Mouse (Mus musculus) heart, embryonic 13.5 days (tissue): Measurements from ENCODE around the gene Usp47. TPM values are rescaled to one million over a fixed set of nuclear protein-coding genes. Genes with fewer than 3 reads are reported as not detected.
A peak's percentile ranks its signal among the peaks of the same experiment; 100 is the strongest.

Experiments used
- ATAC-seq: fragments of 200-750 bp; cut with Nextera tagmentation; 2 replicates; pipeline ENCODE4 v1.8.0; 2017; ENCODE audit warnings: moderate TSS enrichment; ENCODE audit not compliant: insufficient number of reproducible peaks, low FRiP score, low TSS enrichment; ENCODE audit errors: extremely low read depth
- H3K27ac ChIP-seq: fragments of 300-500 bp; sonication (generic); replicated peaks from 2 replicates; pipeline ENCODE4 v1.5.1; 2015; ENCODE audit warnings: moderate library complexity, mild to moderate bottlenecking, inconsistent platforms
- H3K27me3 ChIP-seq: fragments of 300-500 bp; sonication (generic); replicated peaks from 2 replicates; pipeline ENCODE4 v1.6.1; 2015; ENCODE audit warnings: mild to moderate bottlenecking, inconsistent platforms
- H3K36me3 ChIP-seq: fragments of 300-500 bp; sonication (generic); 2 replicates; pipeline ENCODE4 v1.6.1; 2015; ENCODE audit warnings: mild to moderate bottlenecking, inconsistent platforms
- H3K4me1 ChIP-seq: fragments of 300-500 bp; sonication (generic); 2 replicates; pipeline ENCODE4 v1.6.1; 2015; ENCODE audit warnings: inconsistent platforms
- H3K4me2 ChIP-seq: fragments of 300-500 bp; sonication (generic); 2 replicates; pipeline ENCODE4 v1.6.1; 2015; ENCODE audit warnings: inconsistent platforms, mild to moderate bottlenecking, moderate library complexity
- H3K4me3 ChIP-seq: fragments of 300-500 bp; sonication (generic); 2 replicates; pipeline ENCODE4 v1.5.1; 2015; ENCODE audit warnings: moderate library complexity, mild to moderate bottlenecking, inconsistent platforms
- H3K9ac ChIP-seq: fragments of 300-500 bp; sonication (generic); 2 replicates; pipeline ENCODE4 v1.6.1; 2015; ENCODE audit warnings: inconsistent platforms, mild to moderate bottlenecking, moderate library complexity
- H3K9me3 ChIP-seq: fragments of 300-500 bp; sonication (generic); 2 replicates; pipeline ENCODE4 v1.6.1; 2016; ENCODE audit warnings: inconsistent platforms
- WGBS: fragments of 180-500 bp; shearing (Covaris S2); methylation state at CpG from one replicate; pipeline ENCODE4 v1.1.7; 2015; ENCODE audit warnings: mixed read lengths; 5-methylcytosine and 5-hydroxymethylcytosine counted together
- polyA plus RNA-seq: library from polyadenylated mRNA; unstranded; fragments of >200 nt; fragmentation: Nextera tagmentation; extraction: Ambion mirVana; gene quantifications from 2 replicates; pipeline ENCODE4 v1.2.1, GENCODE M21; 2015

Gene Usp47
- polyA plus RNA-seq, 1 experiment from 2014 or later: 57.4 TPM

GRCm38 (mm10) chr7:112010976-112011375 is 12.3 kb upstream of the Usp47 start:
- Histone ChIP-seq H3K4me1 (peaks cover 20% of the 10 kb centered on the region), H3K4me3 (no peak overlapping the region), H3K27me3 (no peaks in the 10 kb centered on the region), H3K27ac (no peak overlapping the region), H3K36me3 (no peaks in the 10 kb centered on the region), H3K9ac (no peak overlapping the region), H3K9me3 (no peaks in the 10 kb centered on the region), H3K4me2 (no peak overlapping the region)
- 57% methylated on average over 4 of the region's 4 CpGs for WGBS
- no peak for ATAC-seq

GRCm38 (mm10) chr7:112012102-112012501 is 11.2 kb upstream of the Usp47 start:
- Histone ChIP-seq H3K4me1 (peaks cover 20% of the 10 kb centered on the region), H3K27me3 (no peaks in the 10 kb centered on the region), H3K9me3 (no peaks in the 10 kb centered on the region), H3K4me2 (no peak overlapping the region), H3K4me3 (no peak overlapping the region), H3K27ac (peak overlapping the region; percentile 54), H3K9ac (no peak overlapping the region), H3K36me3 (no peaks in the 10 kb centered on the region)
- ATAC-seq: no peak
- 17% methylated on average over 5 of the region's 5 CpGs for WGBS

- Histone ChIP-seq H3K27ac (peak overlapping the region; percentile 54), H3K9me3 (no peaks in the 10 kb centered on the region), H3K4me3 (no peak overlapping the region), H3K36me3 (no peaks in the 10 kb centered on the region), H3K27me3 (no peaks in the 10 kb centered on the region), H3K4me2 (no peak overlapping the region), H3K9ac (no peak overlapping the region), H3K4me1 (peaks cover 20% of the 10 kb centered on the region)
- WGBS: 58% methylated on average over 6 of the region's 6 CpGs
- ATAC-seq: no peak
These were observed 10.6 kb upstream of the Usp47 start for GRCm38 (mm10) chr7:112012621-112013177.

GRCm38 (mm10) chr7:112014148-112014547 is 9.2 kb upstream of the Usp47 start:
- no peaks in the 10 kb centered on the region for H3K9me3 ChIP-seq
- H3K9ac ChIP-seq: no peak overlapping the region
- no peak for ATAC-seq
- H3K27ac ChIP-seq: no peak overlapping the region
- no peaks in the 10 kb centered on the region for H3K27me3 ChIP-seq
- no peak overlapping the region for H3K4me2 ChIP-seq
- 54% methylated on average over 2 of the region's 2 CpGs for WGBS
- no peaks in the 10 kb centered on the region for H3K36me3 ChIP-seq
- H3K4me1 ChIP-seq: peaks cover 20% of the 10 kb centered on the region
- no peak overlapping the region for H3K4me3 ChIP-seq

DNA sequence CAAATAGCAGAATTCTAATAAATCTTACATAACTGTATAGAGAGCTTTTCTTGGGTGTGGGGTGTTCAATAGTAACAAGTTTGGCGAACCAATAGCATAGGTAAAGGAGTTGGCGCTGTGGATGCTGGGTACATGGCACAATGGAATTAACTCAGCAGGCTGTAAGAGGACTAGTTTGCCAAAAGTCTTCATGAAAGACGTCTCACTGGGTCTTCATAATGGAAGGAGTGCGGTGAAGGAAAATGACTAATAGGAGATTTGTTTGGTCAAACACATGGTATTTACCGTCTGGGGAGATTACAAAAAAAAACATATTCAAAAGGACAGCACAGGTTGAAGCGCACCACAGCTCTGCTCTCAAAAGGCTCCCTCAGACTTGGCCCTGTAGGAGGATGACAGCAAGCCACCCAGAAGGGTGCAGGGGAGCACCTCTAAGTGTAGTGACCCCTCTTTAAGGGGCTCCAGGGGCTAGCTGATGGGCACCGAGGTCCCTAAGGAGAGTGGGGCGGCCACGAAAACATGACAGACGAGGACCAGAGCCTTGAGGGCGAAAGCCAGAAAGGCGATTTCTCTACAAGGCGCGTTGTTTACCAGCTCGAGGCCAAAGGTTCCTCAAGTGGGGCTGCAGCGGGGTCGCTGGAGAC is 676 bp upstream of the Usp47 start:
- Histone ChIP-seq H3K9ac (peak overlapping the region; percentile 100), H3K27ac (peak overlapping the region; percentile 100), H3K4me3 (peak overlapping the region; percentile 96), H3K9me3 (no peaks in the 10 kb centered on the region), H3K4me1 (peaks cover 35% of the 10 kb centered on the region), H3K4me2 (peak overlapping the region; percentile 73), H3K36me3 (no peaks in the 10 kb centered on the region), H3K27me3 (no peaks in the 10 kb centered on the region)
- peak; percentile 29; the same call in 1 of the 2 replicates for ATAC-seq
- 19% methylated on average over 17 of the region's 17 CpGs for WGBS

DNA sequence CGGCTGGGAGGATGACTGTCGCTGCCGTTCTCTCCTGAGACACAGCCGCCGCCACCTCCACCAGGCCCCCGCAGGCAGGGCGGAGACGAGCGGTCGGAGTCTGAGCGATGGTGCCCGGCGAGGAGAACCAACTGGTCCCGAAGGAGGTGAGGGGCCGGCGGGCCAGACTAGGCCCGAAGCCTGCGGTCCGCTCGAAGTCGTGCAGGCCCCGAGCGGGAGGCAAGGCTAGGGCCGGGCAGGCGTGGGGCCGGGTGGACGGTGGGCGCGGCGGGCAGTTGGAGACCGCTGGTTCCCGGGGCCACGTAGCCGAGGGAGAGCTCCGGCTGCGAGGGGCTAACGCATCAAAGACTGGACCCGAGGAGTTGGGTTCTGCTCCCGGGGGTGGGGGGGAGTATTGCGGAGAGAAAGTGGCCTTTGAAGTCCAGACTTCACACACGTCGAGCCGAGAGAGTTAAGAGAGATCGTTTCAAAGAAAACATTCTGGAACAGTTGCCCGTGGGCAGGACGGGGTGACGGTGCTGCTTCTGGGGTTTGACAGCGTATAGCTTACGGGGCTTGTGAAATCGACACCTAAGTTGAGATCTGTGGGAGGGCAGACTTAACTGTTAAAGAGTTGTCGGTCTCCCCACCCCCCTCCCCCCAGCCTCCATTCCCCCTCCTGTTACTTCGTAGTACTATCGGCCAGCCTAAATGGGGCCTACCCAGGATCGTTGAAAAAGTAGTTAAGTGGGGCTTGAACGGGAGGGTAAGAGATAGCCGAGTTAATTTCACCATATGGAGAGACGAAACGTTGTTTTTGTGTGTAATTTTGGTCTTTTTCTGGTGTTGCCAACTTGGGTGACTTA is 519 bp downstream of the Usp47 start:
- H3K9ac ChIP-seq: peak overlapping the region; percentile 100
- peak overlapping the region; percentile 100 for H3K27ac ChIP-seq
- peaks cover under 1% of the 10 kb centered on the region; the same call in 1 of the 2 replicates for H3K36me3 ChIP-seq
- H3K4me3 ChIP-seq: peak overlapping the region; percentile 96
- under 1% methylated on average over 58 of the region's 58 CpGs for WGBS
- H3K4me2 ChIP-seq: peak overlapping the region; percentile 73
- ATAC-seq: peak; percentile 61; the same call in 1 of the 2 replicates
- no peaks in the 10 kb centered on the region for H3K9me3 ChIP-seq
- H3K4me1 ChIP-seq: peaks cover 47% of the 10 kb centered on the region
- no peaks in the 10 kb centered on the region for H3K27me3 ChIP-seq

DNA sequence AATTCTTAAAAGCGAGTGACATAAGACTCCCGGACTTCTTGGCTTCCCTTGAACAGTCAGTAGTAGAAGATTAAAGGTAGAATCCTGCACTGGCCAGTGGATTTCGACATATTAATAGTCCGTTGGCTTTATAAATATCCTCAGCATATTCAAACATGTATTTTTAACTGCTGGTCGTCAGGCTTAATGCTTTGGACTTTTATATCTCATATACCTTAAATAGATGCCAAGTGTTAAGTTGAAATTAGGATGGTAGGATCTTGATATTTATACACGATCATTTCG is 1.1 kb downstream of the Usp47 start:
- Histone ChIP-seq H3K27me3 (no peaks in the 10 kb centered on the region), H3K4me2 (peak overlapping the region; percentile 73), H3K9ac (peak overlapping the region; percentile 100), H3K4me1 (peaks cover 53% of the 10 kb centered on the region), H3K27ac (peak overlapping the region; percentile 100), H3K9me3 (no peaks in the 10 kb centered on the region), H3K4me3 (peak overlapping the region; percentile 96), H3K36me3 (peaks cover 4% of the 10 kb centered on the region; the same call in 1 of the 2 replicates)
- WGBS: 8% methylated on average over 7 of the region's 7 CpGs
- no peak for ATAC-seq

DNA sequence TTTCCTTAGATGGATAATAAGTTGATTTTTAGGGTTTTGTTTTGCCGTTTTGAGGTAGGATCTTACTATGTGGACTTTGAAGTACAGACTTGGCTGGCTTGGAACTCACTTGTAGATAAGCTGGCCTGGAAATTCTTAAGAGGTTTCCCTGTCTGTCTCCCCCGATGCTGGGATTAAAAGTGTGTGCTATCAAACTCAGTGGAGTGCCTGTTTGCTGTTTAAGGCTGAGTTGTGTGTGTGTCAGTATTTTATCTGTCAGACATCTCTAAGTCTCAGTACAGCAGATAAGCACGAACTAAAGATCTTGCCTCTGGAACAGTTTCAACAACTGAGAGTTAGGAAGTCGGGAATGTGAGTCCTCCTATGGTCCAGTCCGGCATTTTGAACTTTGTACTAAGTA is 1.6 kb downstream of the Usp47 start:
- no peaks in the 10 kb centered on the region for H3K9me3 ChIP-seq
- H3K36me3 ChIP-seq: peaks cover 4% of the 10 kb centered on the region; the same call in 1 of the 2 replicates
- H3K4me2 ChIP-seq: peak overlapping the region; percentile 73
- 4% methylated on average over 5 of the region's 5 CpGs for whole genome bisulfite sequencing
- no peaks in the 10 kb centered on the region for H3K27me3 ChIP-seq
- H3K27ac ChIP-seq: peak overlapping the region; percentile 100
- H3K4me1 ChIP-seq: peaks cover 58% of the 10 kb centered on the region
- H3K4me3 ChIP-seq: peak overlapping the region; percentile 96
- H3K9ac ChIP-seq: peak overlapping the region; percentile 100
- ATAC-seq: no peak

DNA sequence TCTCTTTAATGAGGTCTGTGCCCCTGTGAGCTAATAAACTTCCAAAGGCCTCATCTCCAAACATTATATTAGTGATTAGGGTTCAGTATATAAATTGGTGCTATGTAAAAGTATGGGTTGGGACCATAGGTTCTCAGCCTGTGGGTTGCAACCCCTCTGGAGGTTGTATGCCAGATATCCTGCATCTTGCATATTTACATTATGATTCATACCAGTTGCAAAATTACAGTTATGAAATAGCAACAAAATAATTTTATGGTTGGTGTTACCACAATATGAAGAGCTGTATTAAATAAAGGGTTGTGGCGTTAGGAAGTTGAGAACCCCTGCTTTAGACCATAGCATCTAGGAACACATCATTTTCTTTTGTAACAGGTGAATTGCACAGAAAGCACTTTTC is 7.3 kb downstream of the Usp47 start:
- Histone ChIP-seq H3K4me1 (peaks cover 74% of the 10 kb centered on the region), H3K4me2 (no peak overlapping the region), H3K27me3 (no peaks in the 10 kb centered on the region), H3K9me3 (no peaks in the 10 kb centered on the region), H3K4me3 (no peak overlapping the region), H3K36me3 (peaks cover 12% of the 10 kb centered on the region), H3K27ac (no peak overlapping the region), H3K9ac (no peak overlapping the region)
- 84% methylated on average over 1 of the region's 1 CpGs for WGBS
- no peak for ATAC-seq

DNA sequence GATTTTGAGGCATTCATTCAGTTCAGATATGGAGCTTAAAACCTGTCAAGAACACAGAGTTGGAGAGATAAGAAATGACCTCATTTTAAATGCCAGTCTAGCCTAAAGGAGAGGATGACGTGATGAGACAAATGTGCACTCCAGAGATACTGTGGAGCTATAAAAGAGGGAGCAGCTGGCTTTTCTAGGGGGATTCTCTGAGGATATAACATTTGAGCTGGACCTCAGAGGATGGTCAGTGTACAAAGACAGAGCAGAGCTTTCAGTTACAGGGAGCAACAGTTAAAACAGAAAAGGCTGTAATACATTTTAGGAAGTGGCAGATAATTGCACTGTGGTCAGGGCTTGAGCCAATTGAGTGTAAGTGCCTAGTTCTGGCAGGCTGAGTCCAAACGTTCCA is 12.5 kb downstream of the Usp47 start:
- Histone ChIP-seq H3K27me3 (no peaks in the 10 kb centered on the region), H3K27ac (peak overlapping the region; percentile 92), H3K9ac (peak overlapping the region; percentile 58), H3K4me1 (peaks cover 58% of the 10 kb centered on the region), H3K9me3 (no peaks in the 10 kb centered on the region), H3K4me3 (no peak overlapping the region), H3K4me2 (peak overlapping the region; percentile 46), H3K36me3 (peaks cover 9% of the 10 kb centered on the region)
- 4% methylated on average over 2 of the region's 2 CpGs for WGBS
- no peak for ATAC-seq

GRCm38 (mm10) chr7:112036636-112037035 is 13.3 kb downstream of the Usp47 start:
- H3K9me3 ChIP-seq: no peaks in the 10 kb centered on the region
- peak overlapping the region; percentile 45 for H3K4me2 ChIP-seq
- peaks cover 9% of the 10 kb centered on the region for H3K36me3 ChIP-seq
- peak overlapping the region; percentile 74 for H3K27ac ChIP-seq
- H3K4me3 ChIP-seq: no peak overlapping the region
- H3K4me1 ChIP-seq: peaks cover 52% of the 10 kb centered on the region
- no peak overlapping the region for H3K9ac ChIP-seq
- 53% methylated on average over 1 of the region's 1 CpGs for WGBS
- no peaks in the 10 kb centered on the region for H3K27me3 ChIP-seq
- ATAC-seq: no peak
